Mouse (Mus musculus) lung, postnatal 36 days (tissue): ENCODE measurements around the gene Llgl1.
A peak's percentile ranks its signal among the peaks of the same experiment; 100 is the strongest.

Experiments used
- DNase-seq: peaks from one replicate; pipeline ENCODE4 v3.0.0; 2022; ENCODE audit warnings: mixed read lengths

The Llgl1 gene

GRCm38 (mm10) chr11:60727392-60728140 lies 28.0 kb downstream of the Llgl1 start:
- peak; percentile 9 for DNase-seq

GRCm38 (mm10) chr11:60728260-60728761 lies 28.8 kb downstream of the Llgl1 start, which contains the start of gene Mief2:
Gene Mief2, plus strand, starts transcription at chr11:60728398.
- DNase-seq, result peak; percentile 98

- DNase-seq, result peak; percentile 80
These were observed 29.7 kb downstream of the Llgl1 start for GRCm38 (mm10) chr11:60729217-60729641.

GRCm38 (mm10) chr11:60730169-60730568 lies 30.6 kb downstream of the Llgl1 start:
- DNase-seq, result peak; percentile 63

GRCm38 (mm10) chr11:60731251-60731650 lies 31.7 kb downstream of the Llgl1 start:
- no peak for DNase-seq

- no peak for DNase-seq
These were observed 34.7 kb downstream of the Llgl1 start for GRCm38 (mm10) chr11:60734206-60734605.

- no peak for DNase-seq
These were observed 35.7 kb downstream of the Llgl1 start for GRCm38 (mm10) chr11:60735191-60735590.

- no peak for DNase-seq
These were observed 37.0 kb downstream of the Llgl1 start for GRCm38 (mm10) chr11:60736491-60736890.

- no peak for DNase-seq
These were observed 37.9 kb downstream of the Llgl1 start for GRCm38 (mm10) chr11:60737450-60737849.

GRCm38 (mm10) chr11:60740321-60740720 lies 40.8 kb downstream of the Llgl1 start:
- no peak for DNase-seq

- no peak for DNase-seq
These were observed 56.0 kb downstream of the Llgl1 start for GRCm38 (mm10) chr11:60755570-60755969.

GRCm38 (mm10) chr11:60761681-60762080 lies 62.2 kb downstream of the Llgl1 start:
- no peak for DNase-seq
